Mouse (Mus musculus) T-helper 17 cell (primary cell): ENCODE measurements around the gene Saa2.
"Not testable (repeated sequence)": the region's sequence is repeated elsewhere in the genome, so short reads cannot be mapped to it uniquely, and the experiment has no call there.

Experiments
- in situ Hi-C, 2 experiments: fragments of 300-600 bp; cut with MboI, MseI; formaldehyde crosslinking; loops; 1 replicate in 1 of 2; 2 replicates in 1 of 2; pipeline ENCODE4 v1.15.1; 2025; ENCODE audit warnings: high pct_unique_total_duplicates in 2 of 2

The Saa2 gene

DNA sequence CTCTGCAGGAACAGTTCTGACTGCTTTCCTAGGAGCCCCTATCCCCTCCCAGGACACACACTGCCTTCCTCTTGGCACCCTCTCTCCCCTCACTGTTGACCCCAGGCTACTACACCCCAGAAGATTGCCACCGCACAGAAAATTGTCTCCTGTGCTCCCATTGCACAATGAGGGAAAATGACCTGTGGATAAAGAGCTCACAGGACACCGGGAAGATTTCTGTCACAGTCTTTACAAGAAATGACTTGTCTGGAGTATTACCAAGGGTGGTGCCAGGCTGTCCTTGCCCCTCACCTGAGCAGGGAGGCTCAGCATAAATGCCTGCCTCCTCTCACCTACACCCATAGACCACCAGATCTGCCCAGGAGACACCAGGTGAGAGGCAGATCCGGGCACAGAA is at the start of gene Saa2:
Saa2 (plus strand) TSS at position 301 of the 400 bp plus-strand sequence.
- in situ Hi-C loops = no loop called here

DNA sequence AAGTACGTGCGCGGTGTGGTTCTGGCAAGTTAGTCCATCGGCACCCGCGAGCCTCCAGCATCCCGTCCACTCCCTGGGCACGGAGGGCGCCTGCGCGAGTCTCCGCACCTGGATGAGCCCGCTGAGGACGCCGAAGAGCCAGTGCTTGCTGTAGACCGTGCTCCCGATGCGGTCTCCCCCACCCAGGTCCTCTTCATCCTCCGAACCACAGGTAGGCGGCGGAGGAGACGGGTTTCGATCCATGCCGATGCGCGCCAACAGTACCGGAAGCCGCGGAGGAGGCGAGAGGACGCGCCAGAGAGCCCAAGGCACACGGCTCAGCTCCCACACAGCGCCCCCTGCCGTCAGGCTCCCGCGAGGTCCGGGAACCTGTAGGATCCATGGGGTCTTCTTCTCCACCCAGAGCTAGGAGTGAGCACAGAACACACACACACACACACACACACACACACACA is 41.2 kb upstream of the Saa2 start, which contains the start of gene Saal1:
Saal1 (minus strand) TSS at position 291 of the 455 bp plus-strand sequence.
- in situ Hi-C loops = loop anchor here (10.0 kb wide), 2 partner anchors 676 to 686 kb away; partner anchors contain the start of genes Abcc6 (in 1 of the 2) and Nomo1 (in 1 of the 2)

DNA sequence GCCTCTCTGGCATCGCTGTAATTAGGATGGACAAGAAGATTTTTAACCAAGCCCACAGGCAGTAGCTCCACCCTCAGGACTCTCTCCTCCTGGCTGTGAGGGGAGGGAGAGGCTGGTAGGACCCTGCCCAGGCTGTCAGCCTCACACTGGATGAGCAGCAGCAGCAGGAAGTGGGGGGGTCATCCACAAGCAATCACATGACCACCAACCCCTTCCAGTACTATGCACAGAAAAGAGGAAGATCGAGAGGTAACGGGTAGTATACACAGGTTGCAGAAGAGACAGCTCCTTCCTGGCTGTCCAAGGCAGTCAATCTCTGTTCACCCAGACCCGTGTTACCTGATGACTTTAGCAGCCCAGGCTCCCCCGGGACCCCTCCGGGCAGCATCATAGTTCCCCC is 39.3 kb upstream of the Saa2 start:
- in situ Hi-C loops = loop anchor here (10.0 kb wide), 2 partner anchors 677 to 687 kb away; partner anchors contain the start of genes Abcc6 (in 1 of the 2) and Nomo1 (in 1 of the 2)

DNA sequence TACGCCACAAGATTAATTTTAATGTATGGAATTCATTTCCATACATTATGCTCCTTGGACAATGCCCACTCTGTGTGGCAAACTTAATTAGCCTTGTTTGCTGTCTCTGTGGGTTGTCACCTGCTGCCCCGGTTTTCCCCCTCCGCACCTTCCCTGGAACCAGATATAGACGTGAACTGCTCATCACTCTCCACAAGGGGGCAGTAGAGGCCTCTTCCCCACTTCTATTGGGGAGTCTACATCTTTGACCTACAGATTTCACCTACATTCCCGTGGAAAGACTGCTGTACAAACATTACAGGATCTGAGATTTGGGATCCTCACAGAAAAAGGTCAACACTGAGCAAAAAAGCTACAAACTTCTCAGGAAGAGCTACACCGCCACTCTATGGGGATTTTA is 37.1 kb upstream of the Saa2 start:
- in situ Hi-C loops = loop anchor here (10.0 kb wide), 2 partner anchors 680 to 690 kb away; partner anchors contain the start of genes Abcc6 (in 1 of the 2) and Nomo1 (in 1 of the 2)

DNA sequence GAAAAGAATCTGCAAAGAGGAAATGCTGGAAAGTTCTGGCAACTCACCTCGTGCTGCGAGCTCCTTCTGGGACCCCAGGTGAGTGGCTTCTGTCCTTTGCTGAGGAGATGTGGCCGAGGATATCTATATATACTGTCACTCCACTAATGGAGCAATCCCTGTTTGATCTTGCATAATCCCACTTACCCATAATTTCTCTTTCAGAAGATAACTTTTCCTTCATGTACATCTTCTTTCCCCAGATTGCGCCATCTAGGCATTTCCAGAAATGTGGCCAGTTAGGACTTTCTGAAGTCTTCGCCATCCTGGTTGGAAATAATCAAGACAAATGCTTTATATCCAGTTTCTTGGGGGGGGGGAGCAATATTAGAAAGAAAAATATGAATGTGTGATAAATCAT is 36.0 kb upstream of the Saa2 start, which contains the start of gene Saa3:
Saa3 (minus strand) TSS at position 101 of the 400 bp plus-strand sequence.
- in situ Hi-C loops = loop anchor here (10.0 kb wide), 2 partner anchors 681 to 691 kb away; partner anchors contain the start of genes Abcc6 (in 1 of the 2) and Nomo1 (in 1 of the 2)

DNA sequence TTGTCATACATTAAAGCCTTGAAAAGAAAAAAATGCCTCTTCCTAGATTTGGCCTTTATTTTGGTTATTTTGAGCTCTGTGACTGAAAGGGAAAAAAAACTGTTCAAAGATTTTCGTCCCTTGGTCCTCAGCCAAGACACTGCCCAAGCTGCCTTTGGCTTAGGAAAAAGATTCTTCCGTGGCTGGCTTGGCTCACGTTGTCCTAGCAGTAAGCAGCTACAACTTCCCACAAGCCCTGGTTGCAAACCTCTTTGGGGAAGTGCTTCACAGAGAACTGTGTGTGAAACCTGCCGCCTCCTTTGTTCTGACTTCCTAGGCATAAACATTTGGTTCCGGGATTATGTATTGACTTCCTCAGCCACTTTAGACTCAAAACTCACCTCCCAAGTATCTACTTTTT is 34.7 kb upstream of the Saa2 start:
- in situ Hi-C loops = loop anchor here (10.0 kb wide), 2 partner anchors 682 to 692 kb away; partner anchors contain the start of genes Abcc6 (in 1 of the 2) and Nomo1 (in 1 of the 2)

DNA sequence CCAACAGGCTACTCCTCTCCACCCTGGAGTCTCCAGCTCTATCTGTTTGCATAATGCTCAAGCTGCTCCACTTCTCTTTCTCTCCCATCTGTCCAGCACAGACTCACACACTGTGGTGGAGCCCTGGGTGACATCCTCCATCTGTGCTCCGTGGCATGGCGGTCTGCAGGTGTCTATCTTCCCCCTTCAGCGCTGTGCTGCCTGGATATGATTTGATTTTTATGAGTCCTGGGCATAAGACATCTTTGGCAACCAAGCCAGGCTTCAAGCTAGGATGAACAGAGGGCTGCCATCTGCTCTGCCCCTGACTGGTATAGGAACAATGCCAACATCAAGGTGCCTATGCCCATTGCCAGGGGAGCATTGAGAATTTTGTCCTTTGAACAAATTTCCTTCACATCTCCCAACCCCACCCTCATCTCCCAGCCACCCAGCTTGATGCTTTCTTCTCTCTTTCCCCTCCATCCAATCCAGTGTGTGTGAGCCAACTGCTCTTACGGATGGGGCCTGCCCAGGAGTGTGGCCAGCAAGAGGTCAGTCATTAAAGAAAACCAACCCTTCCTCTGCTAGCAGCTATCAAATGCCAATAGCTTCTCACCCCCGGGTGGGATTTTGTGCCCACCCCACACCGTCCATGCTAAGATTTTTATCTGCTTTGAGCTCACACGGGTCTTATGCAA is 32.9 kb upstream of the Saa2 start:
- in situ Hi-C loops = loop anchor here (10.0 kb wide), 2 partner anchors 684 to 694 kb away; partner anchors contain the start of genes Abcc6 (in 1 of the 2) and Nomo1 (in 1 of the 2)

DNA sequence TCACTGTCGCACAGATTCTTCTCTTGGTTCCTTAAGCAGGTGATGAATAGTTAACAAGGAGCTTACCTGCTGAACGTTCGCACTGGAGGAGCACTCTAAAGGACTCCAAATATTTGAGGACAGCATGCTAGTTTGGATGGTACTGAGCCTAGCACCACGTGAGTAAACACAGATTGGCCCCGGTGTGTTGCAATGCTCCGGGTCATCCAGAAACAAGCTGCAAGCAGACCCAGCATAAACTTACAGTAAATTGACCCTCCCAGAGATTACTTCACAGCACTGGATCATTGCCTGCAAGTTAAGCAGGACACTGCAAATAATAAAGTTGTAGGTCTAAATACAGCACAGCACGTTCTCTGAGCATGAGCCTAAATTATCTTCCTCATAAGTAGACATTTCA is 32.1 kb upstream of the Saa2 start:
- in situ Hi-C loops = loop anchor here (10.0 kb wide), 2 partner anchors 685 to 695 kb away; partner anchors contain the start of genes Abcc6 (in 1 of the 2) and Nomo1 (in 1 of the 2)

DNA sequence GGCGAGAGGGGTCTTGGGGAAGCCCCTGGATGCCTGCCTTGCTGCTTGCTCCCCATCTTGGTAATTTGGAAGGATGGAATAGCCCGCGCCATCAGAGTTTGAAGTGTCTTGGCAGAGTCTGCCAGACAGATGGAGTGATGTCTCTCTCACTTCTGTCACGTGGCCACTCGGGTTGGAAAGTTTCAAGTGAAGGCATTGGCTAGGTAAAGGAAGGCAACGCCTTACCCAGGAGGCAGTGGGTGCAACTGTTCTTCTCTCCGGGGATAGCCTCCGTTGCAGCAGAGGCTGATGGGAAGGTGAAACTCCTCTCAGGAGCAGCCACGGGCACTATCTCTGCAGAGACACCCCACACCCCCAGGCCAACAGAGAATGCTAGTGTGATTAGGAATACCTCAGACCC is 31.1 kb upstream of the Saa2 start:
- in situ Hi-C loops = no loop called here

DNA sequence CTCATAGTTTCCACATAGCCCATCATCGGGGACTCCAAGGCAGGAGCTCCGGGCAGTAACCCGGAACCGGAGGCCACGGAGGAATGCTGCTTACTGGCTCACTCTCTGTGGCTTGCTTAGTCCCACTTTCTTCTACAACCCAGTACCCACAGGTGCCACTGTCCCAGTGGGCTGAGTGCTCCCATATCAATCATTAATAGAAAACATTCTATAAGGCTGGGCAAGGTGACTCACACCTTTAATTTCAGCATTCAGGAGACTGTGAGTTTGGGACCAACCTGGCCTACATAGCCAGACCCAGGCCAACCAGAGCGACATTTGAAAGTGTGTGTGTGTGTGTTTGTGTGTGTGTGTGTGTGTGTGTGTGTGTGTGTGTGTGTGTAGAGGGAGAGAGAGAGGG is 28.2 kb upstream of the Saa2 start:
- in situ Hi-C loops = no loop called here

DNA sequence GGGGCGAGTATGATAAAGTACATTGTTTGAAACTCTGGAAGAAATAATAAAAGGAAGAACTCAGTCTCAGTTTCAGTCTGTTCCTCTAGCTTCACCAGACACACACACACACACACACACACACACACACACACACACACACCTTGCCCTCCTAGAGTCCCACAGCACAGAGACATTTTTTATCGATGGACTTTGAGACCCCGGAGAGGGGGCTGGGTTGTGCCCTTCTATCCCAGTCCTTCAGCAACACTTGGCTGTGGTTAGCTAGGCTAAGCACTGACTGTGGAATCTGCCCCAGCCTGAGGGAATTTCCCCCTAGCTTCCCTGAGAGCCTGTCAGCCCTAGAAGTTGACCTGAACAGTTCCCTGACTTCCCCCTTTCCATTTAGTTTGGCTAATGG is 27.7 kb upstream of the Saa2 start:
- in situ Hi-C loops = no loop called here

DNA sequence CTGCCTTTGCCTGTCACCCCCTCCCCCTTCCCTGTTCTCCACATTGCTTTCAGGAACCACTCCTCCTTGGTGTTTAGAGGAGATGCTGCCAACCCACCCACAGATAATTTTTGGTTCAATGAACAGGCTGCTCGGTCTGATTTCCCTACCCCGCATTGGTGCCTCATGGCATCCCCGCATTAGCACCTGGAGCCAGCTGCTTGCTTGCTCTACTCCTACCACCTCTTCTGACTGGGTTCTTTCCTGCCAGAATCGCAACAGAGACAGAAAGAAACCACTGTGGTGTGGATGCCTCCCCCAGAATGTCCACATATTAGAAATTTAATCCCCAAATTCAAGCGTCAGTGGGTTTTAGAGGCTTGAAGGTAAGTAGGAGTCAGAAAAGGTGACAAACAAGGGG is 27.2 kb upstream of the Saa2 start:
- in situ Hi-C loops = no loop called here

DNA sequence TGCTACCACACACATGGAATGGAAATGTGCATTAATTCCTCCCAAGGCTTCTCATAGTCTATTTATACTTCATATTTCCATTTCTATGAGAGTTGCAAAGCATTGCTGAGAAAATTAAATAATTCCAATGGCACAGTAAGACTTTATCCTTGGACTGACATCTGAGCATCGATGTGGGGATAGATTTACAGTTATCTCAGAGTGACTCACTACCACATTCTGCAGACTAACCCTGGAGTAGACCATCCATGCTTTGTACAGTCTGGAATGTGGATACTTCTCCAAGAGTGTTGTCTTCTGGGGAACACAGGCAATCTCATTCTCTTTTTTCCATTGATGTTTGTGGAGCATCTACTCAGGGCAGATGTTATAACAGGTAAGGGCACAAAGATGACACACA is 24.0 kb upstream of the Saa2 start:
- in situ Hi-C loops = no loop called here

DNA sequence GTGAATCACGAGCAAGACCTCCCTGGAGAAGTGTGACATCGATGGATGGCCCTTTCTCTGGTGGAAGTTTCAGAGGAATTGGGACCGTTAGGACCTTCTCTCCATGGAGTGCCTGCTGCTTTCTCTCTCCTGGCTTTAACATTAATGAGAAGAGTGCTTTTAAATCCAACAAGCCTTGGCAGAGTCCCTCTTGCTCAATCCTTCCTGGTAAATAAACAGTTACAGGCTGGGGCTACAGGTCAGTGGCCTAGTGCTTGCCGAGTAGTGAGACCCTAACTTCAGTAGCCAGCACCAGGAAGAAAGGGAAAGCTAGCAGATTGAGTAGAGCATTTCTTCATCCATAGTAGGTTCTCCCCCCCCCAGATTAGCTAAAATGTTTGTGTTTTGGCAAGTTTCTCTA is 19.1 kb upstream of the Saa2 start, which contains the start of gene Saa4:
Saa4 (minus strand) TSS at position 146 of the 400 bp plus-strand sequence.
- in situ Hi-C loops = no loop called here

DNA sequence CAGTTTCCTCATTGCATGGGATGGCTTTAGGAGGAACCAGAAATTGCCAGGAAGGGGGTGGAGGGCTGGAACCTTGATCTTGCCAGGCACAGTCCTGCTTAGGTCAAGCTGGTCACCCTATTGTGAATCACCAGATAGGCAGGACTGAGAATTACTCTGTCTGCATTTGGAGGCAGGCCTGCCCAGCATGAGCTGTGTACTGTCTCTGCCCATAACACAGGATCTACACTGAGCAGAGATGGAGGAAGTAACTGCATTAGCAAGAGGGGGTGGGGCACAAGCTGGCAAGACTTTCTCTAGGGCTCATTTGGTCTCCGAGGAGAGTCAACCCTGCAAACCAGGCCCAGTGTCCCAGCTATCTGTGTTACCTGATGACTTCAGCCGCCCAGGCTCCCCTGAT is 16.6 kb upstream of the Saa2 start:
- in situ Hi-C loops = no loop called here

DNA sequence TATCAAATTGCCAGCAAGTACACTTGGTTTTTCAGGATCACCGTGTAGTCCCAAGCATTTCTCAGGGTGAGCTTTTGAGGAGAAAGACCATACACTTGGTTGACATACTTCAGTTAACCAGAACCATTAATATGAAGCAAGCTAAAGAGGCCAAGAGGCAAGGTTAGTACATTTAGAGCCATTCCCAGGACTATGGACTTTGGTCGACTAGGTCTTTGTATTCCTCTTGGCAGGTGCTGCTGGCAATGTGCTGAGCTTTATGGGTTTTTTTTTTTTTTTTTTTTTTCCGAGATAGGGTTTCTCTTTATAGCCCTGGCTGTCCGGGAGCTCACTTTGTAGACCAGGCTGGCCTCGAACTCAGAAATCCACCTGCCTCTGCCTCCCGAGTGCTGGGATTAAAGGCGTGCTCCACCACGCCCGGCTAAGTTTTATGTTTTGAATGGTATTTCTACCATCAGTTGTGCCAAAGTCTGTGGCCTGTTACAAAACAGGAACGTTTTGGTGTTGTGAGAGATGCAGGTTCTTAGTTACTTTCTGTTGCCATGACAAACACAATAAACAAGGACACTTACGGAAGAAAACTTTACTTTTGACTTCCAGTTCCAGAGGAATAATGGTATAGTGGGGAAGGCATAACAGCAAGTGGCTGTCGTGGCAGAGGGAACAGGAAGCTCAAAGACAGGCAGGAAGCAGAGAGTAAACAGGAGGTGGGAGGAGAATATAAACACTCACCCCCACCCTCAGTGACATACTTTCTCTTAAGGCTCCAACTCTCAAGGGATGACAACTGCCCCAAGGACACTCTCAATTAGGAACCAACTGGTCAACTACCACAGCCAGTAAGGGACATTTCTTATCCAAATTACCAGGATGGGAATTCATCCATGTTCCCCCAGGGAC is 12.8 kb upstream of the Saa2 start:
- in situ Hi-C loops = no loop called here

DNA sequence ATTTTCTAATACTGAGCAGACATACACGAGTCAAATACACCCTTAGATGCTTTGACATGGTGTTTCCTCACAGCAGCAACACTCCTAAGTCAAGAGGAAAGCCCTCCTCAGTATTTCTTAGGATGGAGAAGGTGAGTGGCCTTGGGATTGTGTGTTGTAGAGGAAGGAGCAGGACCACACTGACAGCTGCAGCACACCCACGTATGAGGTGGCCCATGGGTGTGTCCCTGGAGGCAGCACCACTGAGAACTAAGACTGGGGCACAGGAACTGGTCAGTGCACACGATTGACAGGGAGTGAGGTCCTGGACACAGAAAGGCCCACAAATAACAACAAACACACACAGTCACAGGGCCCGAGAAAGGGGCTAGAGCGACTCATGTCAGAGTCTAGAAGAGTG is 11.5 kb upstream of the Saa2 start:
- in situ Hi-C loops = not testable (repeated sequence)

DNA sequence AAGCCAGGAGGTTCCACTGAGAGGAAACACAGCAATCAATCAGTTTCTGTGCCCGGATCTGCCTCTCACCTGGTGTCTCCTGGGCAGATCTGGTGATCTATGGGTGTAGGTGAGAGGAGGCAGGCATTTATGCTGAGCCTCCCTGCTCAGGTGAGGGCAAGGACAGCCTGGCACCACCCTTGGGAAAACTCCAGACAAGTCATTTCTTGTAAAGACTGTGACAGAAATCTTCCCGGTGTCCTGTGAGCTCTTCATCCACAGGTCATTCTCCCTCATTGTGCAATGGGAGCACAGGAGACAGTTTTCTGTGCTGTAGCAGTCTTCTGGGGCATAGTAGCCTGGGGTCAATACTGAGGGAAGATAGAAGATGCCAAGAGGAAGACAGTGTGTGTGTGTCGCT is 8.7 kb upstream of the Saa2 start, which contains the start of gene Saa1:
Saa1 (minus strand) TSS at position 101 of the 400 bp plus-strand sequence.
- in situ Hi-C loops = not testable (repeated sequence)

DNA sequence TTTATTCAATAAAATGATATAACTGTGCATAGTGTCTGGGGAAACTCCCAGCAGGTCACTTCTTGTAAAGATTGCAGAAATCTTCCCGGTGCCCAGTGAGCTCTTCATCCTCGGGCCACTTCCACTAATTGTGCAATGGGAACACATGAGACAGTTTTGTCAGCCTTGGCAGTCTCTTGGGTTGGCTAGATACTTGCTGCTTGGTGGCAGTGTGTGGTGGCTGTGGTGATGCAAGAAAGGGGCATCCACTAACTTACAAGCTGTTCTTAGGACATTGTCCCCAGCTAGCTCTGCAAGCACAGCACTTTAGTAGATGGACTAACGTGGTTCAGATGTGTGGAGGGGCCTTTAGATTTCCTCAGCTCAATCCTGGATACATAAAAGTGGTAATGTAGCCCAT is 5.8 kb upstream of the Saa2 start:
- in situ Hi-C loops = no loop called here

DNA sequence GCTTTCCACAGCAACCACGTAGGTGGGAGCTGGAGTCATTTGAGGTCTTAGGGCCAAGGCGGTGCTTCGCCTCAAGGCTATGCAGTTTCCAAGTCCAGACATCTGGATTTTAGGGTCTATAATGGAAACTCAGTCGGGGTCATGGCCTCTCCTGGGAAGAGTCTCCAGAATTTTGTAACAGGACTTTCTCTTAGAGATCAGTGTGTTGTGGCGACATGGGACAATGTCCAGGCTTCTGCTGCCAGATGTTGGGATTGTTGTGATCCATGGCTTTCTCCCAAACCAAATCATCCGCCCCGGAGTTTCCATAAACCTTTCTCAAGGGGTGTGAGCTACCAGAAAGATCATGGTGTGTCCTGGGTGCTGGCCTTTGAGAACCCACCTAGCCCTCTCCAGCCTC is 5.2 kb upstream of the Saa2 start:
- in situ Hi-C loops = no loop called here

DNA sequence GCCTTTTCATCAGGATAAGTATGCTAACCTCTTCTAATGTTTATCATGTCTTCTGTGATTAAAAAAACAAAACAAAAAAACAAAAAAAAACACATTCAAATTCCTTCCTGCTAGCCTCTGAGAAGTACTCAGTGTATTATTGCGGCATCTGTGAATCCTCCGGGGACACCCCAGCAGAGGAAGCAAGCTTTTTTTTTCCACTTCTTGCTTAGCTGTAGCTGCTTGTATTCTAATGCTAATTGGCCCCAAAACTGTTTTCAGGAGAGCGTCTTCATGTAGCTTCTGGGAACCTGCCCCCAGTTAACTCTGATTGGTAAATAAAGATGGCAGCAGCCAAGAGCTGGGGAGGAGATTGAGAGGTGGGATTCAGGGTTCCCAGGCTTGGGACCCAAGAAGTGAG is 3.1 kb upstream of the Saa2 start:
- in situ Hi-C loops = no loop called here
